Mouse (Mus musculus) forebrain, embryonic 12.5 days (tissue): ENCODE measurements around the gene Tmem132d. TPM values are rescaled to one million over a fixed set of nuclear protein-coding genes. Genes with fewer than 3 reads are reported as not detected.

Source experiments
- ATAC-seq: fragments of 200-750 bp; cut with Nextera tagmentation; 2 replicates; pipeline ENCODE4 v1.8.0; 2017; ENCODE audit warnings: moderate TSS enrichment; ENCODE audit not compliant: low FRiP score
- H3K27ac ChIP-seq: fragments of 300-500 bp; sonication (generic); 2 replicates; pipeline ENCODE4 v1.5.1; 2016; ENCODE audit warnings: mild to moderate bottlenecking
- H3K27me3 ChIP-seq: fragments of 300-500 bp; sonication (generic); 2 replicates; pipeline ENCODE4 v1.6.1; 2016; ENCODE audit warnings: mild to moderate bottlenecking
- H3K36me3 ChIP-seq: fragments of 300-500 bp; sonication (generic); replicated peaks from 2 replicates; pipeline ENCODE4 v1.6.1; 2016; ENCODE audit warnings: mild to moderate bottlenecking
- H3K4me1 ChIP-seq: fragments of 300-500 bp; sonication (generic); 2 replicates; pipeline ENCODE4 v1.6.1; 2016
- H3K4me2 ChIP-seq: fragments of 300-500 bp; sonication (generic); 2 replicates; pipeline ENCODE4 v1.6.1; 2016; ENCODE audit warnings: mild to moderate bottlenecking, moderate library complexity
- H3K4me3 ChIP-seq: fragments of 300-500 bp; sonication (generic); replicated peaks from 2 replicates; pipeline ENCODE4 v1.5.1; 2016; ENCODE audit warnings: mild to moderate bottlenecking
- H3K9ac ChIP-seq: fragments of 300-500 bp; sonication (generic); 2 replicates; pipeline ENCODE4 v1.6.1; 2016; ENCODE audit warnings: mild to moderate bottlenecking
- H3K9me3 ChIP-seq: fragments of 300-500 bp; sonication (generic); 2 replicates; pipeline ENCODE4 v1.6.1; 2016
- WGBS: fragments of 180-500 bp; shearing (Covaris S2); methylation state at CpG from one replicate; pipeline ENCODE4 v1.1.7; 2016; 5-methylcytosine and 5-hydroxymethylcytosine counted together
- polyA plus RNA-seq: library from polyadenylated mRNA; unstranded; fragments of >200 nt; fragmentation: Nextera tagmentation; extraction: Ambion mirVana; gene quantifications from 2 replicates; pipeline ENCODE4 v1.2.1, GENCODE M21; 2016

Tmem132d gene
- polyA plus RNA-seq, 1 experiment from 2014 or later = 0.47 TPM

DNA sequence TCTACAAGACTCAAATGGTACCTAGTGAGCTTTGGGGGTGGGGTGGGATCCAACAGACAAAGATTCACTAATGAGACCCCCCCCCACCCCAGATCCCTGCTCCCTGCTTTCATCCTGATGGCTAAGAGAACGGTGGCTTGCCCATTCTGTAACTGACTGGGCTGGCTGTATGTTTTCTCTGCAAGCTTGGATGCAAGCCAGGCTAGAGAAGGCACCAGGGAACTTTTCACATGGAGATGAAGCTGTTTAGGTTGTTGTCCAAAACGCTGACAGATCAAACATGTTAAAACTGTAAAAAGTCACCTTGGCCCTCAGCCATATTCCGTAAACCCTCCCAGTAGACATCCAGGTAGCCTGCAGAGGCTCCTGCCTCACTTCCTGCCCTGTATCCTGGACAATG, 313.7 kb downstream of the Tmem132d start:
- H3K36me3 ChIP-seq = no peaks in the 10 kb centered on the region
- H3K27ac ChIP-seq = no peak overlapping the region
- no peaks in the 10 kb centered on the region for H3K27me3 ChIP-seq
- H3K4me2 ChIP-seq = no peak overlapping the region
- no peak overlapping the region for H3K4me3 ChIP-seq
- H3K9me3 ChIP-seq = no peaks in the 10 kb centered on the region
- WGBS = 76% methylated on average over 3 of the region's 3 CpGs
- ATAC-seq = no peak
- H3K4me1 ChIP-seq = no peaks in the 10 kb centered on the region
- H3K9ac ChIP-seq = no peak overlapping the region

DNA sequence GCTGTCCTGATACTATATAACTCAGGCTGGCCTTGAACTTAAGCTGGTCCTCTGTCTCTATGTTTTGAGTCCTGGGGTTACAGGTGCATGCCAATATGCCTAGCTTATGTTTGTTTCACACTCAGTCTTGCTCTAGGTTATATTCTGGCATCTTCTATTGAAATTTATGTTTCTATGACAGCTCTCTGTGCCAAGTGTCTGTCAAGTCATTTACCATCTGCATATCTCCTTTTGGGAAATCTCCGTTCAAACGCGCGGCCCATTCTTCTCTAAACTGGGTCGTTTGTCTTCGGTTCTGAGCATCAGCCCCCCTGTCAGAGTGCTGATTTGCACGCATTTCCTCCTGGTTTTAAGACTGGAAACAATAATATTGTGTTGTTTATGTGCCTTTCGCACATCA, 319.8 kb downstream of the Tmem132d start:
- Histone ChIP-seq H3K36me3 (no peaks in the 10 kb centered on the region), H3K4me1 (no peaks in the 10 kb centered on the region), H3K9ac (no peak overlapping the region), H3K27ac (no peak overlapping the region), H3K4me2 (no peak overlapping the region), H3K9me3 (no peaks in the 10 kb centered on the region), H3K4me3 (no peak overlapping the region), H3K27me3 (no peaks in the 10 kb centered on the region)
- ATAC-seq = no peak
- 86% methylated on average over 8 of the region's 8 CpGs for WGBS

DNA sequence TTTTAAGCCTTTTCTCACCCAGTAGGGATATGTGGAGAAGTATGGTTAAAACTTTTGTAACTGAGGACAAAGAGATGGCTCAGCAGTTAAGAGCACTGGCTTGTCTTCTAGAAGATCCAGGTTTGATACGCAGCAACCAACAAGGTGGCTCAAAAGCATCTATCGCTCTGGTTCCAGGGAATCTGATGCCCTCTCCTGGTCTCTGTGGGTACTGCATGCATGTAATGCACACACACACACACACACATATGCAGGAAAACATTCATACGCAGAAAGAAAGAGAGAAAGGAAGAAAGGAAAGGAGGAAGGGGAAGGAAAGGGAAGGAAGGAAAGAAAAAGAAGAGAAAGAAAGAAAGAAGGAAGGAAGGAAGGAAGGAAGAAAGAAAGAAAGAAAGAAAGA, 320.4 kb downstream of the Tmem132d start:
- no peak for ATAC-seq
- no peak overlapping the region for H3K4me3 ChIP-seq
- no peaks in the 10 kb centered on the region for H3K36me3 ChIP-seq
- no peak overlapping the region for H3K9ac ChIP-seq
- H3K4me2 ChIP-seq = no peak overlapping the region
- no peaks in the 10 kb centered on the region for H3K4me1 ChIP-seq
- H3K9me3 ChIP-seq = no peaks in the 10 kb centered on the region
- no peaks in the 10 kb centered on the region for H3K27me3 ChIP-seq
- no peak overlapping the region for H3K27ac ChIP-seq
- WGBS = 89% methylated on average over 3 of the region's 3 CpGs

GRCm38 (mm10) chr5:128111664-128112063, 321.2 kb downstream of the Tmem132d start:
- no peaks in the 10 kb centered on the region for H3K4me1 ChIP-seq
- H3K27ac ChIP-seq = no peak overlapping the region
- no peak for ATAC-seq
- H3K4me2 ChIP-seq = no peak overlapping the region
- no peak overlapping the region for H3K9ac ChIP-seq
- no peaks in the 10 kb centered on the region for H3K9me3 ChIP-seq
- H3K36me3 ChIP-seq = no peaks in the 10 kb centered on the region
- H3K27me3 ChIP-seq = no peaks in the 10 kb centered on the region
- H3K4me3 ChIP-seq = no peak overlapping the region
- 75% methylated on average over 5 of the region's 5 CpGs for WGBS

GRCm38 (mm10) chr5:128102556-128102955, 330.3 kb downstream of the Tmem132d start:
- H3K9me3 ChIP-seq = peaks cover 9% of the 10 kb centered on the region; the same call in 1 of the 2 replicates
- H3K4me3 ChIP-seq = no peak overlapping the region
- no peak overlapping the region for H3K4me2 ChIP-seq
- H3K9ac ChIP-seq = no peak overlapping the region
- ATAC-seq = no peak
- H3K4me1 ChIP-seq = peaks cover 5% of the 10 kb centered on the region; the same call in 1 of the 2 replicates
- no peak overlapping the region for H3K27ac ChIP-seq
- H3K27me3 ChIP-seq = no peaks in the 10 kb centered on the region
- no peaks in the 10 kb centered on the region for H3K36me3 ChIP-seq
- WGBS = 82% methylated on average over 8 of the region's 8 CpGs

DNA sequence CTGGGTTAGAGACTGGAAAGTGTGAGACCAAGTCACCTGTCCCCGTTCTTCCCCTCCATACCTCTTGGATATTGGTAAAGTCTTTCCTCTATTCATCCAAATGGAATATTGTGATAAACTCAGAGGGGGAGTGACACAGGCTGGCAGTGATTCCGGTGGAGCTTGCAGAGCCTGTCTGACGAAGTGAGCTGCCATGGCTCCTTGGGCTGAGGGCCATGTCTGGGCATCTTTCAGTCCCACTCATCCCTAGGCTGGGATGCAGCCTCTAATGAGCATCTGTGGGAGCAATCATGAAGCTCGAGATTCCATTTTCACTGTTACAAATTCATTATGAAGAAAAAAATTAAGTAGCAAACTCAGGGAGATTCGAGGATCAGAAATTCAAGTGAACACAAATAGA, 332.5 kb downstream of the Tmem132d start:
- Histone ChIP-seq H3K9me3 (peaks cover 9% of the 10 kb centered on the region; the same call in 1 of the 2 replicates), H3K27ac (no peak overlapping the region), H3K4me1 (peaks cover 5% of the 10 kb centered on the region; the same call in 1 of the 2 replicates), H3K4me2 (no peak overlapping the region), H3K4me3 (no peak overlapping the region), H3K36me3 (no peaks in the 10 kb centered on the region), H3K9ac (no peak overlapping the region), H3K27me3 (no peaks in the 10 kb centered on the region)
- WGBS = 88% methylated on average over 5 of the region's 5 CpGs
- no peak for ATAC-seq

GRCm38 (mm10) chr5:128099439-128099838, 333.4 kb downstream of the Tmem132d start:
- no peak for ATAC-seq
- Histone ChIP-seq H3K4me2 (no peak overlapping the region), H3K9ac (no peak overlapping the region), H3K36me3 (no peaks in the 10 kb centered on the region), H3K4me3 (no peak overlapping the region), H3K27me3 (no peaks in the 10 kb centered on the region), H3K27ac (no peak overlapping the region), H3K9me3 (peaks cover 9% of the 10 kb centered on the region; the same call in 1 of the 2 replicates), H3K4me1 (peaks cover 5% of the 10 kb centered on the region; the same call in 1 of the 2 replicates)
- 77% methylated on average over 2 of the region's 2 CpGs for WGBS

DNA sequence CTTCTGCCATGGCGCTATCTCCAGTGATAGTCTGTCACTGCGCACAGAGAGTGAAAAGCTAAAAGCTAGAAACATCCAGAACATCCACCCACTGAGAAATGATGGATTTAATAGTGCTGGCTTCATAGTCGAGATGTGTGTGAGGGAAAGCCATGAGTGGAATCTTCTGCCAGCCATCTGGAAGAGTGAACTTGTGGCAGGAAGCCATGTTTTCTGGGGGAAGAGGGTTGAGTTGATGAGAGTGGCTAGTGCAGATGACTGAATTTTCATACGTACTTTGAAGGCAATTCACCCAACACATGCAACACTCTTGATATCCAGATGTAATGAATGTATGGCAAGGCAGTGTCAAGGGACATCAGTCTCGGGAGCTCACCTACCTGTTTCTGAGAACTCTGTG, 342.3 kb downstream of the Tmem132d start:
- WGBS = 89% methylated on average over 5 of the region's 5 CpGs

GRCm38 (mm10) chr5:128075456-128075855, 357.4 kb downstream of the Tmem132d start:
- H3K4me1 ChIP-seq = no peaks in the 10 kb centered on the region
- H3K27me3 ChIP-seq = no peaks in the 10 kb centered on the region
- no peak overlapping the region for H3K4me2 ChIP-seq
- H3K4me3 ChIP-seq = no peak overlapping the region
- no peaks in the 10 kb centered on the region for H3K9me3 ChIP-seq
- no peak for ATAC-seq
- H3K9ac ChIP-seq = no peak overlapping the region
- 73% methylated on average over 5 of the region's 5 CpGs for WGBS
- H3K36me3 ChIP-seq = no peaks in the 10 kb centered on the region
- H3K27ac ChIP-seq = no peak overlapping the region

More for the DNA sequence above, 342.3 kb downstream of the Tmem132d start:
- ATAC-seq = no peak
- Histone ChIP-seq H3K36me3 (no peaks in the 10 kb centered on the region), H3K4me3 (no peak overlapping the region), H3K9me3 (no peaks in the 10 kb centered on the region), H3K9ac (no peak overlapping the region), H3K27ac (no peak overlapping the region), H3K4me1 (no peaks in the 10 kb centered on the region), H3K4me2 (no peak overlapping the region), H3K27me3 (no peaks in the 10 kb centered on the region)

GRCm38 (mm10) chr5:128072616-128073015, 360.3 kb downstream of the Tmem132d start:
- H3K4me3 ChIP-seq = no peak overlapping the region
- H3K27ac ChIP-seq = no peak overlapping the region
- H3K4me1 ChIP-seq = no peaks in the 10 kb centered on the region
- no peaks in the 10 kb centered on the region for H3K9me3 ChIP-seq
- H3K9ac ChIP-seq = no peak overlapping the region
- 74% methylated on average over 2 of the region's 2 CpGs for WGBS
- no peaks in the 10 kb centered on the region for H3K27me3 ChIP-seq
- no peaks in the 10 kb centered on the region for H3K36me3 ChIP-seq
- H3K4me2 ChIP-seq = no peak overlapping the region
- ATAC-seq = no peak

DNA sequence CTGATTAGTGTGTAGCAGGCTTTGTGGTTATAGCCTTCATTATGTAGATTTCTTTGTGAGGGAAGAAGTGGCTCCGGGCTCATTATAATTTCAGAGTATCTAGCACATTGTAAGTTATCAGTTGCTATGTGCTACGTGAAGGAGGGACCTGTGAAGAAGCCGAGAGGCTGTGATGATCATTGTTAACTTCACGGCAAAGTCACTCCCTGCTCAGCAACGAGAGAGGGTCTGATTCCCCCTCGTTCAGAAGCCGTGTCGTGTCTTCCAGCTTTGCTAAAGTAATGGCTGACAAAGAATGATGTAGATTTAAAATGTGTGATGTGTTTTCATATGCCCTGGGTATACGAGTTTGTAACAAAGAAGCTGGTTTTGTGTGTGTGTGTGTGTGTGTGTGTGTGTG, 391.1 kb downstream of the Tmem132d start:
- no peak for ATAC-seq
- WGBS = 64% methylated on average over 9 of the region's 9 CpGs
- no peak overlapping the region for H3K27ac ChIP-seq

DNA sequence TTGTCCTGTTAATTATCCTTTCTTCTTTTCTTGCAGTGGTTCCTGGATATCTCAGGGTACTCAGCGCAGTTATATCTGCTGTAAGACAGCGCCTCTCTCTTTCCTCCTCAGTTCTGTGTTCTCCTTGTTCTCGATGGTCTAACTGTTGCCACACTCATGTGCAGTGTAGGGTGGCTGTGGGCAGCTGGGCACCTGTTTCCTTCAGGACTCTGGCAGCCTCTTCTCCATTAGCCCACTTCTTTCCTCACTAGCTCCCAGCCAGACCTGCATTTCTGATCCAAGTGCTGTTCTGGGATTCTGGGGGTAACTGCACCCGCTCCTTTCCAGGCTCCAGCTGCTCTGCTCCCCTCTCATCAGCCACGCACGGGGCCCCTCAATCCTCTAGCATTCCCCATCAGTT, 392.8 kb downstream of the Tmem132d start:
- H3K4me1 ChIP-seq = no peaks in the 10 kb centered on the region
- 83% methylated on average over 6 of the region's 6 CpGs for WGBS
- H3K36me3 ChIP-seq = no peaks in the 10 kb centered on the region
- ATAC-seq = no peak
- H3K9me3 ChIP-seq = no peaks in the 10 kb centered on the region
- no peak overlapping the region for H3K27ac ChIP-seq
- no peak overlapping the region for H3K4me3 ChIP-seq
- no peak overlapping the region for H3K4me2 ChIP-seq
- no peaks in the 10 kb centered on the region for H3K27me3 ChIP-seq
- no peak overlapping the region for H3K9ac ChIP-seq

More for the DNA sequence above, 391.1 kb downstream of the Tmem132d start:
- H3K9me3 ChIP-seq = no peaks in the 10 kb centered on the region
- no peak overlapping the region for H3K9ac ChIP-seq
- no peaks in the 10 kb centered on the region for H3K4me1 ChIP-seq
- H3K27me3 ChIP-seq = no peaks in the 10 kb centered on the region
- H3K4me3 ChIP-seq = no peak overlapping the region
- no peak overlapping the region for H3K4me2 ChIP-seq
- no peaks in the 10 kb centered on the region for H3K36me3 ChIP-seq

- H3K27ac ChIP-seq = no peak overlapping the region
- 21% methylated on average over 2 of the region's 2 CpGs for WGBS
- H3K4me1 ChIP-seq = peaks cover 8% of the 10 kb centered on the region; the same call in 1 of the 2 replicates
- H3K4me2 ChIP-seq = no peak overlapping the region
- H3K4me3 ChIP-seq = no peak overlapping the region
- no peaks in the 10 kb centered on the region for H3K9me3 ChIP-seq
- H3K36me3 ChIP-seq = no peaks in the 10 kb centered on the region
- H3K27me3 ChIP-seq = no peaks in the 10 kb centered on the region
- no peak for ATAC-seq
- H3K9ac ChIP-seq = no peak overlapping the region
Observed at GRCm38 (mm10) chr5:128027076-128027475, 405.8 kb downstream of the Tmem132d start.
